Comparison of ENCODE assay signal across 8 mouse cellular contexts in genomic region chr1:134067143-134067619, GRCm38 (mm10). TPM values are rescaled to one million over a fixed set of nuclear protein-coding genes. Genes with fewer than 3 reads are reported as not detected.
DNase-seq lines count a peak whose midpoint lies in the region; ATAC-seq and TF ChIP-seq lines count a peak whose summit lies in the region.

No protein-coding gene starts in this region.

- H3K4me1 ChIP-seq in brown adipose tissue, adult 24 weeks (ENCODE audit: control insufficient read depth, insufficient read depth, insufficient read length, low read length) = peaks cover 43% of the 10 kb centered on the region
- H3K4me1 ChIP-seq in hindbrain, embryonic 10.5 days (replicated peaks) = peaks cover 94% of the 10 kb centered on the region
- peaks cover 45% of the 10 kb centered on the region for H3K4me1 ChIP-seq in limb, embryonic 14.5 days (ENCODE audit: control insufficient read depth, insufficient read depth, low read length)
- peaks cover 51% of the 10 kb centered on the region for H3K4me1 ChIP-seq in midbrain, embryonic 14.5 days (ENCODE audit: control insufficient read depth, insufficient read depth, low read length)

- H3K27ac ChIP-seq in brown adipose tissue, adult 24 weeks (replicated peaks; ENCODE audit: low read depth, low read length) = peak overlapping the region; percentile 90
- H3K27ac ChIP-seq in hindbrain, embryonic 10.5 days = peak overlapping the region; percentile 98
- H3K27ac ChIP-seq in limb, embryonic 14.5 days (replicated peaks; ENCODE audit: low read depth, low read length) = peak overlapping the region; percentile 38; the same call in 1 of the 2 replicates
- H3K27ac ChIP-seq in midbrain, embryonic 14.5 days (replicated peaks; ENCODE audit: low read depth, low read length) = peak overlapping the region; percentile 66; the same call in 1 of the 2 replicates

- peak; percentile 61 for ATAC-seq in limb, embryonic 14.5 days (ENCODE audit: low FRiP score, low read depth)
- no peak for ATAC-seq in midbrain, embryonic 14.5 days (ENCODE audit: low FRiP score, low TSS enrichment)

- no peak for TF ChIP-seq POLR2A in limb, embryonic 14.5 days (IDR thresholded peaks at IDR 0.05; ENCODE audit: borderline replicate concordance, extremely low read depth, insufficient read depth, insufficient read length)

- no peak overlapping the region for H3K4me3 ChIP-seq in brown adipose tissue, adult 24 weeks (ENCODE audit: insufficient read depth, low read depth, low read length)
- H3K4me3 ChIP-seq in hindbrain, embryonic 10.5 days = peak overlapping the region; percentile 3; the same call in 1 of the 2 replicates
- H3K4me3 ChIP-seq in limb, embryonic 14.5 days (replicated peaks; ENCODE audit: low read length) = no peak overlapping the region
- H3K4me3 ChIP-seq in midbrain, embryonic 14.5 days (replicated peaks; ENCODE audit: low read depth, low read length) = no peak overlapping the region

- no peaks in the 10 kb centered on the region for H3K9me3 ChIP-seq in hindbrain, embryonic 10.5 days
- no peaks in the 10 kb centered on the region for H3K9me3 ChIP-seq in limb, embryonic 14.5 days (ENCODE audit: control insufficient read depth, low read length)
- H3K9me3 ChIP-seq in midbrain, embryonic 14.5 days (ENCODE audit: control insufficient read depth, low read length) = no peaks in the 10 kb centered on the region

- peak; percentile 52 for DNase-seq in adrenal gland, postnatal 10 days
- no peak for DNase-seq in adrenal gland, adult 18-20 months (ENCODE audit: low spot score in 2 of 2)
- DNase-seq in hindbrain, embryonic 10.5 days (ENCODE audit: low spot score) = peak; percentile 31
- DNase-seq in limb, embryonic 14.5 days (ENCODE audit: low spot score) = peak; percentile 70
- peak; percentile 65 for DNase-seq in midbrain, embryonic 14.5 days
- no peak for DNase-seq in layer of hippocampus, postnatal 36 days
- no peak for DNase-seq in left cerebral cortex, postnatal 25 days (ENCODE audit: low spot score in 2 of 2)

- 17% methylated on average over 8 of the region's 8 CpGs for WGBS in hindbrain, embryonic 10.5 days
- 10% methylated on average over 8 of the region's 8 CpGs for WGBS in limb, embryonic 14.5 days
- WGBS in midbrain, embryonic 14.5 days = 3% methylated on average over 8 of the region's 8 CpGs

- H3K36me3 ChIP-seq in hindbrain, embryonic 10.5 days = no peaks in the 10 kb centered on the region
- no peaks in the 10 kb centered on the region for H3K36me3 ChIP-seq in limb, embryonic 14.5 days (ENCODE audit: control insufficient read depth, insufficient read depth, low read length)
- no peaks in the 10 kb centered on the region for H3K36me3 ChIP-seq in midbrain, embryonic 14.5 days (ENCODE audit: control insufficient read depth, insufficient read depth, low read length)

- no peaks in the 10 kb centered on the region for H3K27me3 ChIP-seq in hindbrain, embryonic 10.5 days (ENCODE audit: insufficient read depth, poor library complexity, severe bottlenecking)
- no peaks in the 10 kb centered on the region for H3K27me3 ChIP-seq in limb, embryonic 14.5 days (ENCODE audit: control insufficient read depth, insufficient read depth, low read length)
- H3K27me3 ChIP-seq in midbrain, embryonic 14.5 days (ENCODE audit: control insufficient read depth, insufficient read depth, low read length) = no peaks in the 10 kb centered on the region

- H3K4me2 ChIP-seq in limb, embryonic 14.5 days (replicated peaks; ENCODE audit: low read depth, low read length, severe bottlenecking) = no peak overlapping the region; the same call in 1 of the 2 replicates
- peak overlapping the region; percentile 21; the same call in 1 of the 2 replicates for H3K4me2 ChIP-seq in midbrain, embryonic 14.5 days (ENCODE audit: low read length)

- no peak overlapping the region for H3K9ac ChIP-seq in limb, embryonic 14.5 days (ENCODE audit: low read depth, low read length, severe bottlenecking)
- no peak overlapping the region for H3K9ac ChIP-seq in midbrain, embryonic 14.5 days (replicated peaks; ENCODE audit: low read length)

- intact Hi-C loops in left cerebral cortex, postnatal 25 days (cut with DNase I) = no loop called here

RNA-seq across cellular contexts. Expression of gene Btg2, which starts 11.7 kb away (rescaled TPM):
- 10 to 100 TPM; 32.4 to 58.1 TPM for total RNA-seq in adrenal gland, postnatal 10 days (2021)
- 10 to 100 TPM; 23.1 to 32.7 TPM for total RNA-seq in adrenal gland, adult 18-20 months (2021)
- polyA plus RNA-seq in brown adipose tissue, adult 24 weeks (2012; ENCODE audit: insufficient read depth, insufficient read length, missing spikeins) = 16.6 and 53.4 TPM in 2 replicates
- 100.0 and 117 TPM in 2 replicates for polyA plus RNA-seq in hindbrain, embryonic 10.5 days (2016; fragmentation: Nextera tagmentation; extraction: Ambion mirVana)
- 18.6 TPM in 2 replicates for polyA plus RNA-seq in limb, embryonic 14.5 days (2012; rRNA removed)
- polyA plus RNA-seq in limb, embryonic 14.5 days (2014; fragmentation: Nextera tagmentation; extraction: Ambion mirVana) = 26.2 and 26.4 TPM in 2 replicates
- polyA plus RNA-seq in midbrain, embryonic 14.5 days (2014; fragmentation: Nextera tagmentation; extraction: Ambion mirVana) = 34.2 and 61.1 TPM in 2 replicates
- 10 to 100 TPM; 18.7 to 18.9 TPM for total RNA-seq in layer of hippocampus, postnatal 36 days (2021)
- 10 to 100 TPM; 15.1 to 29.0 TPM for total RNA-seq in left cerebral cortex, postnatal 25 days (2021)

RNA-seq across cellular contexts. Expression of gene Fmod, which starts 30.1 kb away (rescaled TPM):
- total RNA-seq in adrenal gland, postnatal 10 days (2021) = 10 to 100 TPM; 17.4 to 22.2 TPM
- total RNA-seq in adrenal gland, adult 18-20 months (2021) = 1 to 10 TPM; 6.7 to 9.6 TPM
- polyA plus RNA-seq in brown adipose tissue, adult 24 weeks (2012; ENCODE audit: insufficient read depth, insufficient read length, missing spikeins) = 0.38 and 0.55 TPM in 2 replicates
- 3.6 and 9.8 TPM in 2 replicates for polyA plus RNA-seq in hindbrain, embryonic 10.5 days (2016; fragmentation: Nextera tagmentation; extraction: Ambion mirVana)
- 86.7 and 105 TPM in 2 replicates for polyA plus RNA-seq in limb, embryonic 14.5 days (2012; rRNA removed)
- polyA plus RNA-seq in limb, embryonic 14.5 days (2014; fragmentation: Nextera tagmentation; extraction: Ambion mirVana) = 75.1 and 79.5 TPM in 2 replicates
- polyA plus RNA-seq in midbrain, embryonic 14.5 days (2014; fragmentation: Nextera tagmentation; extraction: Ambion mirVana) = 0.31 and 6.4 TPM in 2 replicates
- total RNA-seq in layer of hippocampus, postnatal 36 days (2021) = 1 to 10 TPM; 4.0 to 7.8 TPM
- total RNA-seq in left cerebral cortex, postnatal 25 days (2021) = 10 to 100 TPM; 17.0 to 22.0 TPM

RNA-seq across cellular contexts. Expression of gene Chit1, which starts 43.9 kb away (rescaled TPM):
- under 1 TPM in 1 of 2 experiments, not detected in 1; 0.15 TPM for total RNA-seq in adrenal gland, postnatal 10 days (2021)
- total RNA-seq in adrenal gland, adult 18-20 months (2021) = not detected
- polyA plus RNA-seq in brown adipose tissue, adult 24 weeks (2012; ENCODE audit: insufficient read depth, insufficient read length, missing spikeins) = not detected in 2 replicates
- polyA plus RNA-seq in hindbrain, embryonic 10.5 days (2016; fragmentation: Nextera tagmentation; extraction: Ambion mirVana) = not detected in 2 replicates
- polyA plus RNA-seq in limb, embryonic 14.5 days (2012; rRNA removed) = 0.33 TPM in 2 replicates
- polyA plus RNA-seq in limb, embryonic 14.5 days (2014; fragmentation: Nextera tagmentation; extraction: Ambion mirVana) = 0.18 and 0.30 TPM in 2 replicates
- polyA plus RNA-seq in midbrain, embryonic 14.5 days (2014; fragmentation: Nextera tagmentation; extraction: Ambion mirVana) = 0.26 TPM in 1 of 2 replicates, not detected in the other
- not detected for total RNA-seq in layer of hippocampus, postnatal 36 days (2021)
- total RNA-seq in left cerebral cortex, postnatal 25 days (2021) = not detected

Comparison
In these comparisons a context has a peak if more than half of its experiments do, and no peak if none do; other contexts are left out.
1. DNase-seq: peak in adrenal gland, postnatal 10 days (single experiment), hindbrain, embryonic 10.5 days (single experiment), limb, embryonic 14.5 days (single experiment) and midbrain, embryonic 14.5 days (single experiment); none in adrenal gland, adult 18-20 months (0 of 2), layer of hippocampus, postnatal 36 days (0 of 2) and left cerebral cortex, postnatal 25 days (0 of 2).
2. H3K27ac ChIP-seq: peak in every context shown above with its lines; median percentile 98 in hindbrain, embryonic 10.5 days; 90 in brown adipose tissue, adult 24 weeks; 66 in midbrain, embryonic 14.5 days; 38 in limb, embryonic 14.5 days.